Mouse (Mus musculus) heart, adult 2 months (tissue): Measurements from ENCODE around the gene Kif5c. TPM values are rescaled to one million over a fixed set of nuclear protein-coding genes. Genes with fewer than 3 reads are reported as not detected.
A peak's percentile ranks its signal among the peaks of the same experiment; 100 is the strongest.

Experiments
- DNase-seq, 2 experiments: peaks; one replicate each; pipeline ENCODE4 v3.0.0; 2021
- H3K27ac ChIP-seq: fragments of 200-600 bp; 2 replicates; pipeline ENCODE4 v1.8.1; 2022
- H3K27me3 ChIP-seq: fragments of 200-500 bp; 2 replicates; pipeline ENCODE4 v1.6.1; 2012; ENCODE audit warnings: mild to moderate bottlenecking, low read length, inconsistent platforms, mixed read lengths; ENCODE audit not compliant: control insufficient read depth, insufficient read depth
- H3K36me3 ChIP-seq: fragments of 200-500 bp; 2 replicates; pipeline ENCODE4 v1.6.1; 2012; ENCODE audit warnings: low read length, inconsistent platforms; ENCODE audit not compliant: control insufficient read depth, insufficient read depth
- H3K4me1 ChIP-seq: fragments of 200-500 bp; 2 replicates; pipeline ENCODE4 v1.6.1; 2011; ENCODE audit warnings: low read length; ENCODE audit not compliant: control insufficient read depth, insufficient read depth
- H3K4me3 ChIP-seq: fragments of 200-600 bp; 2 replicates; pipeline ENCODE4 v1.8.1; 2022
- H3K79me2 ChIP-seq: fragments of 200-500 bp; replicated peaks from 2 replicates; pipeline ENCODE4 v1.6.1; 2012; ENCODE audit warnings: mild to moderate bottlenecking, inconsistent platforms, low read length, moderate library complexity, mixed read lengths; ENCODE audit not compliant: control insufficient read depth, insufficient read depth
- H3K9ac ChIP-seq: fragments of 200-500 bp; 2 replicates; pipeline ENCODE4 v1.6.1; 2012; ENCODE audit warnings: low read depth, mild to moderate bottlenecking, control low read depth, inconsistent platforms, low read length, mixed read lengths
- CTCF ChIP-seq: fragments of 200-600 bp; IDR thresholded peaks from 2 replicates; pipeline ENCODE4 v1.8.1; 2022; ENCODE audit warnings: antibody characterized with exemption, mild to moderate bottlenecking, moderate library complexity
- EP300 ChIP-seq: fragments of 200-500 bp; IDR thresholded peaks from 2 replicates; pipeline ENCODE4 v1.6.1; 2011; ENCODE audit warnings: low read depth, low read length, control low read depth; ENCODE audit not compliant: insufficient read depth
- POLR2A ChIP-seq: fragments of 200-500 bp; IDR thresholded peaks from 2 replicates; pipeline ENCODE4 v1.6.1; 2011; ENCODE audit warnings: mild to moderate bottlenecking, low read depth, low read length, control low read depth; ENCODE audit not compliant: insufficient read depth
- WGBS: fragments of 180-500 bp; shearing (Covaris S2); methylation state at CpG from one replicate; pipeline ENCODE4 v1.1.7; 2018; 5-methylcytosine and 5-hydroxymethylcytosine counted together
- intact Hi-C: fragments of 180-260 bp; cut with DNase I; formaldehyde crosslinking; loops from one replicate; pipeline ENCODE4 v1.15.1; 2025
- polyA plus RNA-seq: library from polyadenylated mRNA; depleted of rRNA; stranded (reverse); fragments of >200 nt; gene quantifications from 2 replicates; pipeline ENCODE4 v1.2.3, GENCODE M21; 2012
- total RNA-seq, 2 experiments: library from RNA; stranded (reverse); gene quantifications; 2 replicates each; pipeline ENCODE4 v1.2.3; 2021

Gene Kif5c
- total and polyA plus RNA-seq, 3 experiments = 0.52 to 0.82 (median 0.60) TPM

DNA sequence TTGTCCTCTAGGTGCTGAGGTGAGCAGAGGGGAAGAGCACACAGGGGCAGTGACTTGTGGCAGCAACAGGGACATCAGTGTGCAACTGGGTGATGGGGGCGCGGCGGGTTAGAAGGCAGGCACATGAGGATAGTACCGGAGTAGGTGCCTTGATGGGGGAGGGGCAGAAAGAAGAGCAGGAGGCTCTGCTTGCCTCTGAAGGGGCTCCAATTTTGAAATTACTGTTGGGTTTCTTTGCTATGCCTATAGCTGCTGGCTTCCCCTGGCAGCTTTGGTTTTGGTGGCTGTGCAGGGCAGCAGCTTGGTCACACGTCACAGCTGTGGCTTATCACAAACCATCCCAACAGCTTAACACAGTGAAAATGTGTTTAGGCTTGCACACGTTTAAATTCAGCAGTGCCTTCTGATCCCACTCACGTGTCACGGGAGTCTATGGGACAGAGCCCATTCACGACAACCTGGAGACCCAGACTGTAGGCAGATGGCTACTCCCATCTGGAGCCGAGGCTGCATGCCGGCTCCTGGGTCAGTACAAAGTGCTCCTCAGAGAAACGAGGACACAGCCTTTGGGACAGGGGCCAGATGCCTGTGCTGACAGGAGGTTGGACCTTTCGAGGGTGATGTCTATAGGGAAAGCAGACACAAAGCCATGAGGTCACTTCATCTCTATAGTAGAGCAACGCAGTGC lies 126.1 kb downstream of the Kif5c start:
- Histone ChIP-seq H3K36me3 (no peaks in the 10 kb centered on the region), H3K4me3 (no peak overlapping the region), H3K4me1 (peaks cover 7% of the 10 kb centered on the region), H3K27ac (no peak overlapping the region), H3K79me2 (no peaks in the 10 kb centered on the region), H3K27me3 (no peaks in the 10 kb centered on the region), H3K9ac (no peak overlapping the region)
- TF ChIP-seq CTCF = no peak
- TF ChIP-seq EP300 = no peak
- TF ChIP-seq POLR2A = no peak
- no peak for DNase-seq
- WGBS = 54% methylated on average over 14 of the region's 14 CpGs
- intact Hi-C loops = no loop called here

DNA sequence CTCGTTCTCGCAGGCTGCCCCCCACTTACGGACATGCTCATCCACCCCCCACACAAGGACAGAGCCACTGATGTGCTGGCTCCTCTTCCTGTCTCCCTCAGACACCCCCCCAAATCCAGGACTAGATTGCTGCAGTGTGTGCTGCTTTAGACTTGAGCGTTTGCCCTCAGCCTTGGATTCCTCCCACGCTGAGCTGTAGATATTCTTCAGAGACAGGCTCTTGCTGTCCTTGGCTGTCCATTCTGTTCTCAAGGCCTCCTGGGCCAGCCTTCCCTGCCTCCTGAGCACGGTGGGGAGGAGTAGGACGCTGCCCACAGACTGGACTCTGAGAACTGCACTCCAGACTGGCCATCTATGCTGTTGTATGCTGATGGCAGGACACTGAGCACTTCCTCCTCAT lies 127.8 kb downstream of the Kif5c start:
- Histone ChIP-seq H3K4me3 (no peak overlapping the region), H3K79me2 (no peaks in the 10 kb centered on the region), H3K4me1 (peaks cover 8% of the 10 kb centered on the region), H3K36me3 (no peaks in the 10 kb centered on the region), H3K27ac (no peak overlapping the region), H3K27me3 (no peaks in the 10 kb centered on the region), H3K9ac (no peak overlapping the region)
- WGBS = 45% methylated on average over 7 of the region's 7 CpGs
- no peak for DNase-seq
- intact Hi-C loops = no loop called here
- TF ChIP-seq CTCF = no peak
- TF ChIP-seq EP300 = no peak
- no peak for TF ChIP-seq POLR2A

DNA sequence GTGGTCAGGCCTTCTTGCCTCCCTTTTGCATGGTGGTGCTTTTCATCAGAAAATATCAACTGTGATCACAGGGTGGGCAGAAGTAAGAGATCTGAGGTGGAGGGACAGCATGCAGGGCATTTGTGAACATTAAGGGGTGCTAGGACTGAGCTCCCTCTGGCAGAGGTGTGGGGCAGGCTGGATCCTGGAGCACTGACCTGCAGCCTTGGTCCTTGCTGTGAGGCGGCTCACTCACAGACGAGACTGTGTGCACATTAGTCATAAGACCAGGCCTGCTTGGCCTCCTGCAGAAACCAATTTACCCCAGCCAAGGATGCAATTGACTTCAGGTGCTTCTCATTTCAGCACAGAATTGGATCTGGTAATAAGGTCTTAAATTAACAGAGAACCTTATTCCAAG lies 128.6 kb downstream of the Kif5c start:
- intact Hi-C loops = no loop called here
- no peaks in the 10 kb centered on the region for H3K36me3 ChIP-seq
- H3K79me2 ChIP-seq = no peaks in the 10 kb centered on the region
- no peak overlapping the region for H3K4me3 ChIP-seq
- no peak overlapping the region for H3K9ac ChIP-seq
- no peak overlapping the region for H3K27ac ChIP-seq
- no peak for DNase-seq
- peaks cover 8% of the 10 kb centered on the region for H3K4me1 ChIP-seq
- no peaks in the 10 kb centered on the region for H3K27me3 ChIP-seq
- TF ChIP-seq EP300 (no peak), CTCF (no peak), POLR2A (no peak)
- WGBS = 96% methylated on average over 2 of the region's 2 CpGs

DNA sequence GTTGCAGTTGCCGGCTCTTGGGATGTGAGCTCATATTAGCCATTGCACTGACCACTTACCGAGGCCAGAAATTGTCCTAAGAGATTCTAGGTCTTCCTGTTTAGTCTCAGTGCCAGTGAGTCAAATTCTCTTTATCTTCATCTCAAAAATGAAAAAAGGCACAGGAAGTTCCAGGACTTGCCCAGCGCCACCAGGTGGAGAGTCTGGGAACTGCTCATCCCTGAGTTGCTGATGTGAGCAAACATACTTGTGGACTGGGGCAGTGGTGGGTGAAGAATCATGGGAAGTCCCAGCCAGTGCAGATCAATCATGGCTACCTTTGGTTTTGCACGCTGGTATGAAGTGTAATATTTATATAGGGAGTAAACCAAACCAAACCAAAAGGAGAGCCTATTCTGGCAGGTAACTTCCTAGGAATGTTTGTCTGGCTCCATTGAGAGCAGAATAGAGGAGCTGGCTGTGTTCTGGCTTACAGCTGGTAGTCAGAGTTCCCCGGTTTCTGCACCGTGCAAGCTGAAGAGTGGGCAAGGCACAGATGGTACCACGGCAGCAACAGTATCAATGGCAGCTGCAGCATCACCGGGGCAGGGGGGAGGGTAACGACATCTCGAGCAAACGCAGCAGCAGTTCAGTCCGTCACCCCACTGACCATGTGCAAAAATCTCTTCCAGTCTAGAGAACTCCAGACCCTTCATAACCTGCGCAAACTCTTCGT lies 129.7 kb downstream of the Kif5c start:
- H3K27ac ChIP-seq = no peak overlapping the region
- DNase-seq = no peak

DNA sequence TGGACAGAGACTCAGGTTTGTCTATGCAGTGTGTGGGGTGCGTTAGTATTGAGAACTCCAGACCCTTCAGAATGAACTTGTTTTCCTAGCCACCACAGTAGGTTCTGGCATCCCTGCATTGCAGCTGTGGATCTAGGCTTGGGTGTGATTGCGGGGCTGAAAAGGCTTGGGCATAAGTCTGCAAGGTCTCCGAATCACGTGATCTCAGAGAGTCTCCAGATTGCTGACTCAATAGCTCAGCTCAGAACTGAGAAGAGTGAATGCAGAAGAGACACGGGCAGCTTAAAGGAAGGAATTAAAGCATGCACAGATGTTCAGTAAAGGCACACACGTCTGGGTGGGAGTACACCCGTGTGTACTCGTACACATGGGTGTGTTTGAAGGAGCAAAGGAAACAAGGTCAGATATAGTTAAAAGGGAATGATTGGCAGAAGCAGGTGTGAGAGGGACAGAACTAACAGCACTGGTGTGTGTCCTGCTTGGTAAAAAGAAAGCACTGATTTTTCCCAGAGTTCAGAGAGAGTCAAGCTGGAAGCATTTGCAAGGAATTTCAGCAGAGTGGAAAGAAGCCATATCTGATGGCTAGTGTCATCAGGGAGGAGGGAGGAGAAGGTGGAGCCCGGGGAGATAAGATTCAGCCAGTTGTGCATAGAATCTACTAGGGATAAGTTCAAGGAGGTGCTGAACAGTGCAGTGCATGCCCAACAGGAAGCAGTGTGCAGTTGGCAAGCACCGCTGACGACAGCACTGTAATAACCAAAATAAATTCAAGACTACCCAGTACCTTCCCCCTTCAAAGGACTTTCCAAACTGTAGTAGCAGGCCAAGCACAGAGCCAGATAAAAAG lies 130.9 kb downstream of the Kif5c start:
- no peak overlapping the region for H3K27ac ChIP-seq
- peaks cover 5% of the 10 kb centered on the region for H3K4me1 ChIP-seq
- intact Hi-C loops = no loop called here
- TF ChIP-seq EP300 (no peak), CTCF (no peak), POLR2A (no peak)
- H3K4me3 ChIP-seq = no peak overlapping the region
- no peak overlapping the region for H3K9ac ChIP-seq
- peak in 1 of 2 experiments; percentile 43 for DNase-seq
- no peaks in the 10 kb centered on the region for H3K36me3 ChIP-seq
- H3K79me2 ChIP-seq = no peaks in the 10 kb centered on the region
- H3K27me3 ChIP-seq = no peaks in the 10 kb centered on the region
- 25% methylated on average over 11 of the region's 11 CpGs for WGBS

More for the DNA sequence above, 129.7 kb downstream of the Kif5c start:
- Histone ChIP-seq H3K36me3 (no peaks in the 10 kb centered on the region), H3K9ac (no peak overlapping the region), H3K79me2 (no peaks in the 10 kb centered on the region), H3K4me1 (peaks cover 8% of the 10 kb centered on the region), H3K27me3 (no peaks in the 10 kb centered on the region), H3K4me3 (no peak overlapping the region)
- intact Hi-C loops = no loop called here
- TF ChIP-seq CTCF (peak; percentile 58), EP300 (no peak)
- 80% methylated on average over 14 of the region's 14 CpGs for WGBS
